Mouse (Mus musculus) CH12.LX (cell line): ENCODE measurements around the gene Phf23.

Source experiments
- CTCF ChIP-seq, 2 experiments: IDR thresholded peaks in 1 of 2; conservative IDR thresholded peaks in 1 of 2; 2 replicates each; pipeline ENCODE4 v1.5.1; 2011 to 2012; ENCODE audit warnings: low read depth in 2 of 2, low read length in 2 of 2, improper control_type of control experiment in 1 of 2, inconsistent platforms in 1 of 2, mild to moderate bottlenecking in 1 of 2, moderate library complexity in 1 of 2
- ETS1 ChIP-seq: conservative IDR thresholded peaks from 2 replicates; pipeline ENCODE4 v1.6.1; 2012; ENCODE audit warnings: low read depth, mild to moderate bottlenecking, inconsistent platforms, low read length, improper control_type of control experiment, moderate library complexity
- JUND ChIP-seq: conservative IDR thresholded peaks from 2 replicates; pipeline ENCODE4 v1.6.1; 2011; ENCODE audit warnings: low read depth, low read length, improper control_type of control experiment
- MXI1 ChIP-seq: IDR thresholded peaks from 2 replicates; pipeline ENCODE4 v1.6.1; 2011; ENCODE audit warnings: mild to moderate bottlenecking, low read depth, low read length, improper control_type of control experiment
- POLR2AphosphoS2 ChIP-seq: IDR thresholded peaks from 2 replicates; pipeline ENCODE4 v1.6.1; 2011; ENCODE audit warnings: low read depth, low read length, improper control_type of control experiment
- TBP ChIP-seq: conservative IDR thresholded peaks from 2 replicates; pipeline ENCODE4 v1.6.1; 2011; ENCODE audit warnings: low read depth, low read length, improper control_type of control experiment

DNA sequence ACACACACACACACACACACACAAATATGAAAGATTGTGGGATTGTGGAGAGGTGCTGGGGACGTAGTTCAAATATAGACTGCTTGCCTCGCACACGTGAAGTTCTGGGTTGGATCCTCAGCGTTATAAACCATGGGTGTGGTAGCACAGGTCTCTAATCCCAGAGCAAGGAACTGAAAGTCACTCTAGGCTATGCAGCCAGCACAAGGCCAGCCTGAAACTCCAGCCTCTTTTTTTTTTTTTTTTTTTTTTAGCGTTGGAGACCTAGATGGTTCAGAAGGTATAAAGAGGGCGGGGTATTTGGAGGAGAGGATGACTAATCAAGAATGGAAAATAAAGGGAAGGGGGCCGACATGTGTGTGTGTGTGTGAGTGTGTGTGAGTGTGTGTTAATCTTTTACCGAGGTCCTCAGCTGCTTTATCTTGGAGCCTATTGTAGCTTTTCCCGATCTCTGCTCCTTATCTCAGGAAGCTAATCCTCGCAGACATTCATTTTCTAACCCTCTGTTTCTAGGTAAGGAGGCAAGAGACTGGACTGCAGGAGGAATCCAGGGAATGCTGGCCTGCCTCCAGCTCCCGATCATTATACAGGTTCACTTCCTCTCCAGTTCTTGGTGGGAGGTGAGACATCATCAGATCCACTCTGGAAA is 42.2 kb upstream of the Phf23 start:
- no peak for TF ChIP-seq MXI1
- TF ChIP-seq ETS1: no peak
- TF ChIP-seq TBP: no peak
- TF ChIP-seq JUND: no peak
- no peak for TF ChIP-seq CTCF (conservative IDR thresholded peaks at IDR 0.05 in 1 of 2, IDR thresholded peaks at IDR 0.05 in 1 of 2; ENCODE audit: low read depth in 2 of 2, low read length in 2 of 2)
- TF ChIP-seq POLR2AphosphoS2: no peak
